Mouse (Mus musculus) spleen, adult 2 months (tissue): ENCODE results near the gene Trpc3. TPM values are rescaled to one million over a fixed set of nuclear protein-coding genes. Genes with fewer than 3 reads are reported as not detected.
A peak's percentile ranks its signal among the peaks of the same experiment; 100 is the strongest.
"Not testable (repeated sequence)": the region's sequence is repeated elsewhere in the genome, so short reads cannot be mapped to it uniquely, and the experiment has no call there.

ENCODE experiments used
- DNase-seq, 2 experiments: peaks; one replicate each; pipeline versions ENCODE4 v3.0.0 to v3.0.0-alpha.2; 2012 to 2021; ENCODE audit warnings: low spot score in 2 of 2, low read depth in 1 of 2
- H3K27ac ChIP-seq: fragments of 200-500 bp; 2 replicates; pipeline ENCODE4 v1.5.1; 2012; ENCODE audit warnings: low read length, inconsistent platforms; ENCODE audit not compliant: insufficient read depth
- H3K27me3 ChIP-seq: fragments of 200-500 bp; 2 replicates; pipeline ENCODE4 v1.6.1; 2012; ENCODE audit warnings: mild to moderate bottlenecking, moderate library complexity, low read length, inconsistent platforms; ENCODE audit not compliant: control insufficient read depth, insufficient read depth
- H3K36me3 ChIP-seq: fragments of 200-500 bp; 2 replicates; pipeline ENCODE4 v1.6.1; 2012; ENCODE audit warnings: mild to moderate bottlenecking, low read length, inconsistent platforms; ENCODE audit not compliant: control insufficient read depth, insufficient read depth
- H3K4me1 ChIP-seq: fragments of 200-500 bp; 2 replicates; pipeline ENCODE4 v1.6.1; 2011; ENCODE audit warnings: inconsistent platforms; ENCODE audit not compliant: control insufficient read depth, insufficient read depth, insufficient read length
- H3K4me3 ChIP-seq: fragments of 200-500 bp; 2 replicates; pipeline ENCODE4 v1.5.1; 2011; ENCODE audit warnings: mild to moderate bottlenecking, inconsistent platforms; ENCODE audit not compliant: insufficient read depth, insufficient read length; ENCODE audit errors: extremely low read depth
- CTCF ChIP-seq: fragments of 200-500 bp; IDR thresholded peaks from 2 replicates; pipeline ENCODE4 v1.5.1; 2011; ENCODE audit warnings: mild to moderate bottlenecking, inconsistent platforms; ENCODE audit not compliant: insufficient read depth, insufficient read length, insufficient replicate concordance; ENCODE audit errors: extremely low read depth
- POLR2A ChIP-seq: fragments of 200-500 bp; IDR thresholded peaks from 2 replicates; pipeline ENCODE4 v1.6.1; 2011; ENCODE audit warnings: low read depth, low read length, inconsistent platforms
- WGBS: fragments of 180-500 bp; shearing (Covaris S2); methylation state at CpG from one replicate; pipeline ENCODE4 v1.1.7; 2018; 5-methylcytosine and 5-hydroxymethylcytosine counted together
- polyA plus RNA-seq: library from polyadenylated mRNA; depleted of rRNA; stranded (reverse); fragments of >200 nt; gene quantifications from 2 replicates; pipeline ENCODE4 v1.2.3, GENCODE M21; 2012

Gene Trpc3
- polyA plus RNA-seq, 1 experiment: 1.1 TPM

- Histone ChIP-seq H3K36me3 (no peaks in the 10 kb centered on the region), H3K4me3 (peak overlapping the region; percentile 49), H3K27me3 (peaks cover 10% of the 10 kb centered on the region), H3K27ac (no peak overlapping the region), H3K4me1 (peaks cover 10% of the 10 kb centered on the region)
- no peak for TF ChIP-seq POLR2A
- peak in 1 of 2 experiments; percentile 25 for DNase-seq
- WGBS: 4% methylated on average over 21 of the region's 21 CpGs
These were observed 1.1 kb downstream of the Trpc3 start for GRCm38 (mm10) chr3:36688874-36689273.

- TF ChIP-seq CTCF (no peak), POLR2A (no peak)
- no peak overlapping the region for H3K4me3 ChIP-seq
- WGBS: 88% methylated on average over 1 of the region's 1 CpGs
- DNase-seq: no peak
- H3K36me3 ChIP-seq: no peaks in the 10 kb centered on the region
- H3K4me1 ChIP-seq: no peaks in the 10 kb centered on the region
- no peak overlapping the region for H3K27ac ChIP-seq
- no peaks in the 10 kb centered on the region for H3K27me3 ChIP-seq
These were observed 14.1 kb downstream of the Trpc3 start for GRCm38 (mm10) chr3:36675822-36676221.

GRCm38 (mm10) chr3:36667814-36668213 lies 22.2 kb downstream of the Trpc3 start:
- no peaks in the 10 kb centered on the region; the same call in 1 of the 2 replicates for H3K27me3 ChIP-seq
- no peak overlapping the region for H3K27ac ChIP-seq
- H3K4me1 ChIP-seq: no peaks in the 10 kb centered on the region
- H3K4me3 ChIP-seq: no peak overlapping the region
- DNase-seq: no peak
- TF ChIP-seq CTCF (no peak), POLR2A (no peak)
- 92% methylated on average over 6 of the region's 6 CpGs for WGBS
- H3K36me3 ChIP-seq: no peaks in the 10 kb centered on the region

GRCm38 (mm10) chr3:36645245-36645559 lies 44.8 kb downstream of the Trpc3 start:
- DNase-seq, H3K4me1 ChIP-seq, H3K27me3 ChIP-seq, H3K36me3 ChIP-seq, H3K27ac ChIP-seq, H3K4me3 ChIP-seq: not testable (repeated sequence)

- H3K27ac ChIP-seq: no peak overlapping the region
- H3K27me3 ChIP-seq: no peaks in the 10 kb centered on the region
- no peak for DNase-seq
- H3K4me3 ChIP-seq: no peak overlapping the region
- H3K36me3 ChIP-seq: no peaks in the 10 kb centered on the region
- 86% methylated on average over 3 of the region's 3 CpGs for WGBS
- TF ChIP-seq POLR2A (no peak), CTCF (no peak)
- no peaks in the 10 kb centered on the region for H3K4me1 ChIP-seq
These were observed 45.3 kb downstream of the Trpc3 start for GRCm38 (mm10) chr3:36644554-36645244.

GRCm38 (mm10) chr3:36643354-36643753 lies 46.6 kb downstream of the Trpc3 start:
- Histone ChIP-seq H3K27ac (no peak overlapping the region), H3K4me3 (no peak overlapping the region), H3K36me3 (no peaks in the 10 kb centered on the region), H3K4me1 (no peaks in the 10 kb centered on the region), H3K27me3 (no peaks in the 10 kb centered on the region)
- 80% methylated on average over 3 of the region's 3 CpGs for WGBS
- no peak for TF ChIP-seq POLR2A
- TF ChIP-seq CTCF: no peak
- no peak for DNase-seq

- 71% methylated on average over 13 of the region's 13 CpGs for WGBS
- TF ChIP-seq POLR2A (no peak), CTCF (no peak)
- no peak overlapping the region for H3K27ac ChIP-seq
- no peak for DNase-seq
- H3K27me3 ChIP-seq: no peaks in the 10 kb centered on the region
- H3K36me3 ChIP-seq: no peaks in the 10 kb centered on the region
- H3K4me3 ChIP-seq: no peak overlapping the region
- H3K4me1 ChIP-seq: no peaks in the 10 kb centered on the region
These were observed 47.2 kb downstream of the Trpc3 start for GRCm38 (mm10) chr3:36642736-36643135.
